Mouse (Mus musculus): Measurements from ENCODE around the gene Sf3a1.

- TF ChIP-seq CTCF (conservative IDR thresholded peaks at IDR 0.05; ENCODE audit: low read length) (no peak), NANOG (IDR thresholded peaks at IDR 0.05; ENCODE audit: borderline replicate concordance, low read length) (no peak), POU5F1 (IDR thresholded peaks at IDR 0.05; ENCODE audit: borderline replicate concordance, low read length) (no peak)
These were observed 45.8 kb downstream of the Sf3a1 start for GRCm38 (mm10) chr11:4205951-4206350.
